Mouse (Mus musculus): ENCODE results near the gene Fbxw21.

DNA sequence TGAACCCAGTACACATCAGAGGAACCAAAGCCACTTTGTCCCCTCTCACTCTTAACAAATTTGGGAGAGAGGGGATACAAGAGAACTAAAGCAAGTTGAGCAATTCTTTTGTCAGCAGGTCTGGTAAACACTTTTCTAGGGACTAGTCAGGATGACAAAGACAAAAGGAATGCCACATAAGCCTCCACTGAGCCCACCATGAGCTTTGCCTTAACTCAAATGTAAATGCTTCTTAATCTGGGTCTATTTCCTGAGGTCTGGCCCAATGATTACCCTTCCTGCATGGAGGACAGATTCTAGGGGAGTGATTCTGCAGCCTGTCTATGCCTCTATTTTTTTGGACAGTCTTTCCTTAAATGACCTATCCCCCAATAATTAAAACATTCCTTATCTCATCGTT is 14.5 kb upstream of the Fbxw21 start:
- TF ChIP-seq ZNF384 (IDR thresholded peaks at IDR 0.05; ENCODE audit: low read depth, low read length): no peak
- TF ChIP-seq HCFC1 (IDR thresholded peaks at IDR 0.05; ENCODE audit: borderline replicate concordance, insufficient read depth, low read length): no peak
- no peak for TF ChIP-seq MAFK (IDR thresholded peaks at IDR 0.05; ENCODE audit: insufficient read depth, low read depth, low read length)
- TF ChIP-seq CHD2 (IDR thresholded peaks at IDR 0.05; ENCODE audit: low read depth, low read length): no peak

Measured in ES-E14 (cell line).